Mouse (Mus musculus) liver, embryonic 15.5 days (tissue): ENCODE data around the gene Olfr126. TPM values are rescaled to one million over a fixed set of nuclear protein-coding genes. Genes with fewer than 3 reads are reported as not detected.

Experiments used
- ATAC-seq: fragments of 200-750 bp; cut with Nextera tagmentation; 2 replicates; pipeline ENCODE4 v1.8.0; 2017; ENCODE audit warnings: moderate number of reproducible peaks, mild to moderate bottlenecking, moderate library complexity; ENCODE audit not compliant: insufficient read depth
- H3K27ac ChIP-seq: fragments of 300-500 bp; sonication (generic); replicated peaks from 2 replicates; pipeline ENCODE4 v1.5.1; 2015; ENCODE audit warnings: mild to moderate bottlenecking, inconsistent platforms
- H3K27me3 ChIP-seq: fragments of 300-500 bp; sonication (generic); 2 replicates; pipeline ENCODE4 v1.6.1; 2015; ENCODE audit warnings: mild to moderate bottlenecking, inconsistent platforms
- H3K36me3 ChIP-seq: fragments of 300-500 bp; sonication (generic); replicated peaks from 2 replicates; pipeline ENCODE4 v1.6.1; 2015; ENCODE audit warnings: moderate library complexity, mild to moderate bottlenecking, inconsistent platforms
- H3K4me1 ChIP-seq: fragments of 300-500 bp; sonication (generic); replicated peaks from 2 replicates; pipeline ENCODE4 v1.6.1; 2015; ENCODE audit warnings: inconsistent platforms
- H3K4me2 ChIP-seq: fragments of 300-500 bp; sonication (generic); 2 replicates; pipeline ENCODE4 v1.6.1; 2015; ENCODE audit warnings: moderate library complexity, mild to moderate bottlenecking, inconsistent platforms
- H3K4me3 ChIP-seq: fragments of 300-500 bp; sonication (generic); replicated peaks from 2 replicates; pipeline ENCODE4 v1.5.1; 2015; ENCODE audit warnings: mild to moderate bottlenecking, inconsistent platforms
- H3K9ac ChIP-seq: fragments of 300-500 bp; sonication (generic); 2 replicates; pipeline ENCODE4 v1.6.1; 2015; ENCODE audit warnings: moderate library complexity, mild to moderate bottlenecking, inconsistent platforms
- H3K9me3 ChIP-seq: fragments of 300-500 bp; sonication (generic); replicated peaks from 2 replicates; pipeline ENCODE4 v1.6.1; 2016; ENCODE audit warnings: inconsistent platforms
- WGBS: fragments of 180-500 bp; shearing (Covaris S2); methylation state at CpG from one replicate; pipeline ENCODE4 v1.1.7; 2015; ENCODE audit warnings: mixed read lengths; ENCODE audit not compliant: insufficient replicate concordance; 5-methylcytosine and 5-hydroxymethylcytosine counted together
- polyA plus RNA-seq: library from polyadenylated mRNA; unstranded; fragments of >200 nt; fragmentation: Nextera tagmentation; extraction: Ambion mirVana; gene quantifications from 2 replicates; pipeline ENCODE4 v1.2.1, GENCODE M21; 2015

Olfr126 gene
- polyA plus RNA-seq, result not detected in 2 replicates

- Histone ChIP-seq H3K9me3 (no peaks in the 10 kb centered on the region), H3K4me2 (no peak within 1 kb of the TSS), H3K27ac (no peak within 1 kb of the TSS), H3K36me3 (no peaks in the 10 kb centered on the region), H3K4me1 (no peaks in the 10 kb centered on the region), H3K4me3 (no peak within 1 kb of the TSS), H3K27me3 (no peaks in the 10 kb centered on the region), H3K9ac (no peak within 1 kb of the TSS)
- ATAC-seq, result no peak
These were observed at the start of gene Olfr126 for GRCm38 (mm10) chr17:37847183-37847582. Gene Olfr126 (plus strand): TSS chr17:37847483.

DNA sequence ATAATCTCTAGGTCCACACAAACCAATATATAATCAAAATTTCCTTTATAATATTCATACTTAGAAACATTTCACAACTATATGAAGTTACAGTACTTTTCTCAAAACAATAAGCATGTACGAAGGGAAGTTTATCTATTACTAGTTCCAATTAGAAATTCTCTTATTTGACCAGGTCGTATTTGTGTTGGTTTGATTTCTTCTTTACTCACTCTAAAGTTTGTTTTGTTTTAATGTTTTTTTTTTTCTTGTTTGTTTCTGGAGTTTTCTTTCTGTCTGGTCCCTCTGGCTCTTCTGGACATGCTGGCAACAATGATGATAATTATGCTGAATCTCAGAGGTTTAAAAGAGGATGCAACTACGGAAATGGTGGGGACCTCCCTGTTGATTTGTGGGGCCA, 47.7 kb upstream of the Olfr126 start, which contains the start of gene Olfr124:
Gene Olfr124, plus strand, starts transcription at position 301 of the 400 bp plus-strand sequence.
- Histone ChIP-seq H3K27ac (no peak within 1 kb of the TSS), H3K4me3 (no peak within 1 kb of the TSS), H3K4me2 (no peak within 1 kb of the TSS), H3K9ac (no peak within 1 kb of the TSS), H3K9me3 (no peaks in the 10 kb centered on the region), H3K36me3 (no peaks in the 10 kb centered on the region), H3K4me1 (no peaks in the 10 kb centered on the region), H3K27me3 (no peaks in the 10 kb centered on the region)
- WGBS, result 59% methylated on average over 3 of the region's 3 CpGs
- ATAC-seq, result no peak

- H3K4me2 ChIP-seq, result no peak within 1 kb of the TSS
- no peaks in the 10 kb centered on the region for H3K4me1 ChIP-seq
- no peaks in the 10 kb centered on the region for H3K27me3 ChIP-seq
- no peak within 1 kb of the TSS for H3K27ac ChIP-seq
- ATAC-seq, result no peak
- H3K9ac ChIP-seq, result no peak within 1 kb of the TSS
- H3K4me3 ChIP-seq, result no peak within 1 kb of the TSS
- no peaks in the 10 kb centered on the region for H3K9me3 ChIP-seq
- H3K36me3 ChIP-seq, result no peaks in the 10 kb centered on the region
These were observed 14.6 kb upstream of the Olfr126 start, which contains the start of gene Olfr125 for GRCm38 (mm10) chr17:37832649-37833048. Gene Olfr125 (plus strand): TSS chr17:37832949.

DNA sequence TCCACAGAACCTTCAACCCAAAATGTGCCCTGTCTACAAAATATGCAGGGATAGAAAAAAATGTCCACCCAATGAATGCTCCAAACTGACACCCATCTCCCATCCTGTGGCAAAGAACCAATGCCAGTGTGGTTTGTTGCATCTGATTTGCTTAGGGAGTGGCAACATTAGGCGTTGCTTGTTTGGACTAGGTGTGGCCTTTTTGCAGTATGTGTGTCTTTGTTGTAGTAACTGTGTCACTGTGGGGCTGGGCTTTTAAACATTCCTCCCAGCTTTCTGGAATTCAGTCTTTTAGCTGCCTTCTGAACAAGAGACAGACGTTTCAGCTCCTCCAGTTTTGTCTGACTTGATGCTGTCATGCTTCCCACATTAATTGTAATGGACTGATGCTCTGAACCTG, 16.6 kb downstream of the Olfr126 start:
- Histone ChIP-seq H3K9me3 (no peaks in the 10 kb centered on the region), H3K4me2 (no peak overlapping the region), H3K27me3 (no peaks in the 10 kb centered on the region), H3K4me3 (no peak overlapping the region), H3K9ac (no peak overlapping the region), H3K36me3 (no peaks in the 10 kb centered on the region), H3K27ac (no peak overlapping the region), H3K4me1 (no peaks in the 10 kb centered on the region)
- ATAC-seq, result no peak
- 38% methylated on average over 2 of the region's 2 CpGs for WGBS

DNA sequence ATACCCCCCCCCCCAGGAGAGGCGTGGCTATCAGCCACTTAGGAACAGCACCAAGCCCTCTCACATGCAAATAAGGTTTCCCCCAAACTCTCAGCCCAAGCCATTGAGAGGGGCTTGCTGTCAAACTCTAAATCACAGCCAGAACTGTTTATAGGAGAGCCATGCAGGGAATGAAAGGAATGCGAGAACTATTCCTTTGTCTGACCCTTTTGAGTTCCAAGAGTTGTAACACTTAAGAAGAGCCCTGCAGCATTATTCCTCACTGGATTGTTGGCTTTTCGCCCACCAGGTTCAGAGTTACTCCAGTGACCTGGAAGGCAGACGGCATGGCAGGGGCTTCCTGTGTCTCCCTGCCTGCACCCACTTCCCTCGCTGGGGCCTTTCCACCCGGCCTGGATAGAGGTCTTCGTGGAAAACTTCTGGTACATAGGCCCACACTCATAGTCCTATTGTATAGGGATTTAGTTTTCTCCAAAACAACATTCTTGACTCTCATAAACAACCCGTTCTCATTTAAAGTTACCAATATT, 22.5 kb downstream of the Olfr126 start:
- H3K27ac ChIP-seq, result no peak overlapping the region

DNA sequence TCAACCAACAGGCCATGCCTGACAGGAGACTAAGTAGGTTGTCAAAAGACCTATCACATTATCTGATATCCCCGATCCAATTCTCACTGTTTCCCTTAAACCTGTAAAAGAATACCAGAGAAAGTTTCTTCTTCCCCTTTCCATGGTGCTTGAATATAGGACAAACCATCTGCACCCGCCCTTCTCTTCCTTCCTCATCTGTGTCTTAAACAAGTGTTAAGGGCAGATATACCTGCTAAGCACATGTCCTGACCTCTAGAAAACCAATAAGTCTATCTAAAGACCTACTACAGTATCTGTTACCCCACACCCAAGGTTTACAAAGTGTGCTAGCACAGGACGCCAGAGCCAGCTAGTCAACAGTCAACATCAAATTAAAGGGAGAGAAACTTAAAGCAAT, 26.5 kb downstream of the Olfr126 start:
- 37% methylated on average over 3 of the region's 3 CpGs for WGBS
- ATAC-seq, result no peak
- Histone ChIP-seq H3K9ac (no peak overlapping the region), H3K27me3 (no peaks in the 10 kb centered on the region), H3K36me3 (no peaks in the 10 kb centered on the region), H3K4me3 (no peak overlapping the region), H3K4me1 (no peaks in the 10 kb centered on the region), H3K9me3 (no peaks in the 10 kb centered on the region), H3K27ac (no peak overlapping the region), H3K4me2 (no peak overlapping the region)

More for the DNA sequence above, 22.5 kb downstream of the Olfr126 start:
- Histone ChIP-seq H3K36me3 (no peaks in the 10 kb centered on the region), H3K4me2 (no peak overlapping the region), H3K9me3 (no peaks in the 10 kb centered on the region), H3K9ac (no peak overlapping the region), H3K4me1 (no peaks in the 10 kb centered on the region), H3K27me3 (no peaks in the 10 kb centered on the region), H3K4me3 (no peak overlapping the region)
- WGBS, result 25% methylated on average over 8 of the region's 8 CpGs
- ATAC-seq, result no peak

DNA sequence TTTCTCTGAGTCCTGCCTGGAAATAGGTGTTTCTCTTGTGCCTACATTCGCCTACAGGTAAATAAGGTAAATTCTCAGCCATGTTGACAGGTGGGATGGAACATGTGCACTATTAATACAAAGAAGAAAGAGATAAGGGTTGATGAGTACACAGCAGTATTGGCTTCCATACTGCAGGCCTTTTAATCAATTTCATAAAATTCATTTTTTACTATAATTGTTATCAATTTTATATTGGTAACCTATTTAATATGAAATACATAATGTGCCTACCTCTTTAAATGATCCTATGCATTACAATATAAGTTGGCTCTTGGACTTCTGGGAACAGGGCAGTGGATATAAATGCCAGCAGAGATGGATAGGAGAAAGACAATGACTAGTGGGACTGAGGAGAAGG, 52.9 kb downstream of the Olfr126 start, which contains the start of gene Olfr127:
Gene Olfr127, plus strand, starts transcription at position 301 of the 400 bp plus-strand sequence.
- Histone ChIP-seq H3K4me2 (no peak within 1 kb of the TSS), H3K36me3 (no peaks in the 10 kb centered on the region), H3K4me1 (no peaks in the 10 kb centered on the region), H3K4me3 (no peak within 1 kb of the TSS), H3K27ac (no peak within 1 kb of the TSS), H3K27me3 (no peaks in the 10 kb centered on the region), H3K9ac (no peak within 1 kb of the TSS), H3K9me3 (no peaks in the 10 kb centered on the region)
- 32% methylated on average over 1 of the region's 1 CpGs for WGBS
- no peak for ATAC-seq

Other genes with a start within 250 kb of the Olfr126 start
- gene Olfr115, start 220.4 kb upstream of the Olfr126 start, polyA plus RNA-seq, result not detected in 2 replicates
- gene Olfr116, start 220.3 kb upstream of the Olfr126 start, polyA plus RNA-seq, result not detected in 2 replicates
- not detected in 2 replicates for gene Olfr117, start 183.7 kb upstream of the Olfr126 start, polyA plus RNA-seq
- gene Olfr118, start 180.5 kb upstream of the Olfr126 start, polyA plus RNA-seq, result not detected in 2 replicates
- gene Olfr119, start 150.9 kb upstream of the Olfr126 start, polyA plus RNA-seq, result not detected in 2 replicates
- gene Olfr120, start 125.7 kb upstream of the Olfr126 start, polyA plus RNA-seq, result not detected in 2 replicates
- gene Olfr121, start 98.6 kb upstream of the Olfr126 start, polyA plus RNA-seq, result not detected in 2 replicates
- not detected in 2 replicates for gene Olfr122, start 78.9 kb upstream of the Olfr126 start, polyA plus RNA-seq
- gene Olfr123, start 54.0 kb upstream of the Olfr126 start, polyA plus RNA-seq, result not detected in 2 replicates
- not detected in 2 replicates for gene Olfr124, start 47.6 kb upstream of the Olfr126 start, polyA plus RNA-seq
- not detected in 2 replicates for gene Olfr125, start 14.5 kb upstream of the Olfr126 start, polyA plus RNA-seq
- gene Olfr127, start 53.0 kb downstream of the Olfr126 start, polyA plus RNA-seq, result not detected in 2 replicates
- gene Olfr128, start 73.1 kb downstream of the Olfr126 start, polyA plus RNA-seq, result not detected in 2 replicates
- not detected in 2 replicates for gene Olfr761, start 105.6 kb downstream of the Olfr126 start, polyA plus RNA-seq
- gene Olfr129, start 212.6 kb downstream of the Olfr126 start, polyA plus RNA-seq, result not detected in 2 replicates
- gene Olfr130, start 216.4 kb downstream of the Olfr126 start, polyA plus RNA-seq, result not detected in 2 replicates
- not detected in 2 replicates for gene Olfr131, start 241.2 kb downstream of the Olfr126 start, polyA plus RNA-seq